Mouse (Mus musculus) hindbrain, embryonic 16.5 days (tissue): ENCODE measurements around the gene Alg3. TPM values are rescaled to one million over a fixed set of nuclear protein-coding genes. Genes with fewer than 3 reads are reported as not detected.

Source experiments
- ATAC-seq: fragments of 200-750 bp; cut with Nextera tagmentation; 2 replicates; pipeline ENCODE4 v1.8.0; 2017; ENCODE audit warnings: moderate TSS enrichment, moderate library complexity
- H3K27ac ChIP-seq: fragments of 300-500 bp; sonication (generic); 2 replicates; pipeline ENCODE4 v1.5.1; 2014; ENCODE audit warnings: low read depth, mild to moderate bottlenecking, control low read depth, low read length, moderate library complexity
- H3K27me3 ChIP-seq: fragments of 300-500 bp; sonication (generic); replicated peaks from 2 replicates; pipeline ENCODE4 v1.6.1; 2014; ENCODE audit warnings: low read length; ENCODE audit not compliant: control insufficient read depth, insufficient read depth
- H3K36me3 ChIP-seq: fragments of 300-500 bp; sonication (generic); 2 replicates; pipeline ENCODE4 v1.6.1; 2014; ENCODE audit warnings: mild to moderate bottlenecking, low read length, moderate library complexity, mixed read lengths; ENCODE audit not compliant: control insufficient read depth, insufficient read depth
- H3K4me1 ChIP-seq: fragments of 300-500 bp; sonication (generic); 2 replicates; pipeline ENCODE4 v1.6.1; 2014; ENCODE audit warnings: low read depth, low read length; ENCODE audit not compliant: control insufficient read depth, insufficient read depth
- H3K4me2 ChIP-seq: fragments of 300-500 bp; sonication (generic); 2 replicates; pipeline ENCODE4 v1.6.1; 2014; ENCODE audit warnings: mild to moderate bottlenecking, low read length, control low read depth, moderate library complexity
- H3K4me3 ChIP-seq: fragments of 300-500 bp; sonication (generic); 2 replicates; pipeline ENCODE4 v1.5.1; 2014; ENCODE audit warnings: mild to moderate bottlenecking, low read length, control low read depth, moderate library complexity
- H3K9ac ChIP-seq: fragments of 300-500 bp; sonication (generic); 2 replicates; pipeline ENCODE4 v1.6.1; 2014; ENCODE audit warnings: low read depth, mild to moderate bottlenecking, control low read depth, low read length, moderate library complexity
- H3K9me3 ChIP-seq: fragments of 300-500 bp; sonication (generic); 2 replicates; pipeline ENCODE4 v1.6.1; 2014; ENCODE audit warnings: mild to moderate bottlenecking, low read length, moderate library complexity; ENCODE audit not compliant: control insufficient read depth
- WGBS: fragments of 180-500 bp; shearing (Covaris S2); extraction: QIAGEN DNeasy Blood & Tissue Kit; methylation state at CpG from one replicate; pipeline ENCODE4 v1.1.7; 2014; 5-methylcytosine and 5-hydroxymethylcytosine counted together
- polyA plus RNA-seq: library from polyadenylated mRNA; unstranded; fragments of >200 nt; fragmentation: Nextera tagmentation; extraction: Ambion mirVana; gene quantifications from 2 replicates; pipeline ENCODE4 v1.2.1, GENCODE M21; 2015

Gene Alg3
- polyA plus RNA-seq, 1 experiment from 2014 or later: 43.9 TPM

DNA sequence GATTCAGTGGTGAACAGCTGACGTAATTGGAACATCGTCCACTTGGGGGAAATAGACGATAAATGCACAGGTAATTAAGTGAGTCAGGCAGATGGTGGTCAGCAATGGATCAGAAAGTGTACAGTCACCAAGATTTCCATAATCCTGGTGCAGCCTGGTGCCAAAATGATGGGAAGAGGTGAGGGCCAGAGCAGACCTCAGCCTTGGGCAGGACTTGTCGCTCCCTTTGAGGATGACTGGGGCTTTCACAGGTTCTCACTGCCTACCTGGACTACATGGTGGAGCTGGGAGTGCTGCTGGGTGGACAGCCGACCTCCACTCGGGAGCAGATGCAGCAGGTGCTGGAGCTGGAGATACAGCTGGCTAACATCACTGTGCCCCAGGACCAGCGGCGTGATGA, 25.9 kb upstream of the Alg3 start:
- peaks cover 1% of the 10 kb centered on the region; the same call in 1 of the 2 replicates for H3K36me3 ChIP-seq
- no peak overlapping the region for H3K4me3 ChIP-seq
- H3K27ac ChIP-seq: no peak overlapping the region
- no peak overlapping the region for H3K4me2 ChIP-seq
- no peak overlapping the region for H3K9ac ChIP-seq
- 75% methylated on average over 8 of the region's 8 CpGs for WGBS
- no peak for ATAC-seq
- H3K9me3 ChIP-seq: no peaks in the 10 kb centered on the region
- no peaks in the 10 kb centered on the region; the same call in 1 of the 2 replicates for H3K4me1 ChIP-seq
- H3K27me3 ChIP-seq: no peaks in the 10 kb centered on the region

DNA sequence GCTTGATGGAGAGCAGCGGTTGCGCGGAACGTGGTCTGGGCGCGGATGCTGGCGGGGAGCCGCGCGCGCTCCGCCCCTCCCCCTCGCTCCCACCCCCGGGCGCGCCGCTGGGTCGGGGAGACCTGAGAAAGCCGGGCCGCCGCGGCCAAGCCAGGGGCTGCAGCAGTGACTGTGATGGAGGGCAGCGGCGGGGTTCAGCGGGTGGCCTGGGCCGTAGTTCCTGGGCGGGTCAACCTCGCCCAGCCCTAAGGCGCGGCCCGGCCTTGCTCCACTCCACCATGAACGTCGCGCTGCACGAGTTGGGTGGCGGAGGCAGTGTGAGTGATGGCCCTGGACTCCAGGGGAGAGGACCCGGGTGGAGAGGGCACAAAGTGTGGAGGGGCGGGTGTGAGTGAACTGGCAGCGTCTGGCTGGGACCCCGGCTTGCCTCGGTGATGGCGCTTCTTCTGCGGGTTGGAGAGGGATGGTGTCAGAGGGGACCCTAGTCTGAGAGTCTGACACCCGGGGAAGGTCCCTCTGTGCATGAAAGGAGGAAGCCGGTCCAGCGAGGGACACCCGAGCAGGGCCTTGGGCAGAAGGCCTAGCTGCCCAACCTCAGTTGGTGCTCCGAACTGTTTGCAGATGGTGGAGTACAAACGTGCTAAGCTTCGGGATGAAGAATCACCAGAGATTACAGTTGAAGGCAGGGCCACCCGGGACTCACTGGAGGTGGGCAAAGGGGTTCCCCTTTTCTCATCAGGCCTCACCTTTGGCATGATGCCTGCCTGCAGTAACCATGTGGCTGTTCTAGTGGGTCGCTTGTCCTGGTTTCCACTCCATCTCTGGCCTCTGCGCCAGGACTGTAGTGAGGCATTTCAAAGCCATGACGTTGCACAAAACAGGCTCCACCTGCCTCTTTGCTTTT, 18.4 kb upstream of the Alg3 start, which contains the start of gene Ece2:
Gene Ece2 (plus strand): TSS at position 98 of the 904 bp plus-strand sequence.
- H3K4me1 ChIP-seq: peaks cover 14% of the 10 kb centered on the region
- no peaks in the 10 kb centered on the region for H3K9me3 ChIP-seq
- H3K27ac ChIP-seq: peak within 1 kb of the TSS; percentile 76
- peak within 1 kb of the TSS; percentile 92 for H3K4me2 ChIP-seq
- 5% methylated on average over 53 of the region's 54 CpGs for WGBS
- peak; percentile 65 for ATAC-seq
- peak within 1 kb of the TSS; percentile 68 for H3K4me3 ChIP-seq
- H3K27me3 ChIP-seq: no peaks in the 10 kb centered on the region
- peak within 1 kb of the TSS; percentile 87 for H3K9ac ChIP-seq
- peaks cover 3% of the 10 kb centered on the region; the same call in 1 of the 2 replicates for H3K36me3 ChIP-seq

DNA sequence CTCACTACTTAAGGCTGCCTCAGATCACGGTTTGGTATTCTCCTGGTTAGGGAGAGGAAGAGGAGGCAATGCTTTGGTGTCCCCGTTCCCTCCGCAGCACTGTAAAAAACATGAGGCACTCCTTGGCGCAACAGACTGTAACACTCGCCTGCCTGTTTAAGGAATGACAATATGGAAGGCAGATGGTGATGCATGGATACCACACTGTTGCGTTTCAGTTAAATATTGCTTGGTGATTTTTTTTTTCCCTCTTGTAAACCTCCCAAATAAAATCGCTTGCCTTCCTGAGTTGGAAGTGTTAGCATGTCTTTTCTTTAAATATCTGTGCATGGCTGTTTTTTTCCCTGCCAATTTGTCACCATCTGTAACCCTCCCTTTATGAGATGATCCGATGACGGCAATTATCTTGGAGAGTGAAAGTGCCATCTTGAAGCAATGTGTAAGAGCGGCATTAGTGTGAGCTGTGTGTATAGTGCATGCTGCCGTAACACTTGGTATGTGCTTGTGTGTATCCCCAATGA, 17.4 kb upstream of the Alg3 start:
- 0 out of 2 replicates have a peak, but pooled peaks have one; percentile 25 for ATAC-seq
- peak overlapping the region; percentile 87; the same call in 1 of the 2 replicates for H3K9ac ChIP-seq
- 43% methylated on average over 11 of the region's 11 CpGs for WGBS

DNA sequence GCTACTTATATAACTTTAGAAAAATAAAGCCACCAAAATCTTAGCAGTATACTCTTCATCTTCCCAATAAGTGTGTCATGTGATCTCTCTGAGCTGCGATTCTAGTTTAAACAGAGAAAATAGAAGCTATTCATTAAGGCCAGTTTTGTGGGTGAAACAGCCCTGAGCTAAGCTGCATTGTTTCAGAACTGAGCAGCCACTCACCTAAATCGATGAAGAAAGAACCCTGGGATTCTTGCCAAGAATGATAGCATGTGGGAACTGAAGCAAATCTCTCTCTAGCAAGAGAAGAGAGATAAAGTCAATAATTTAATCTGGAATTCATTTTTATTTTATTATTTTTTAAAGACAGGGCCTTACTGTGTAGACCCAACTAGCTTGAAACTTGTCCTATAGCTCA, 11.7 kb upstream of the Alg3 start:
- Histone ChIP-seq H3K4me2 (no peak overlapping the region; the same call in 1 of the 2 replicates), H3K36me3 (no peaks in the 10 kb centered on the region), H3K4me1 (peaks cover 16% of the 10 kb centered on the region), H3K9me3 (no peaks in the 10 kb centered on the region), H3K27ac (no peak overlapping the region), H3K9ac (no peak overlapping the region), H3K27me3 (no peaks in the 10 kb centered on the region), H3K4me3 (no peak overlapping the region)
- WGBS: 33% methylated on average over 2 of the region's 2 CpGs
- ATAC-seq: no peak

More for the DNA sequence above, 17.4 kb upstream of the Alg3 start:
- Histone ChIP-seq H3K9me3 (no peaks in the 10 kb centered on the region), H3K4me2 (peak overlapping the region; percentile 92), H3K4me3 (peak overlapping the region; percentile 68), H3K4me1 (peaks cover 14% of the 10 kb centered on the region), H3K27me3 (no peaks in the 10 kb centered on the region), H3K27ac (no peak overlapping the region), H3K36me3 (peaks cover 3% of the 10 kb centered on the region; the same call in 1 of the 2 replicates)

DNA sequence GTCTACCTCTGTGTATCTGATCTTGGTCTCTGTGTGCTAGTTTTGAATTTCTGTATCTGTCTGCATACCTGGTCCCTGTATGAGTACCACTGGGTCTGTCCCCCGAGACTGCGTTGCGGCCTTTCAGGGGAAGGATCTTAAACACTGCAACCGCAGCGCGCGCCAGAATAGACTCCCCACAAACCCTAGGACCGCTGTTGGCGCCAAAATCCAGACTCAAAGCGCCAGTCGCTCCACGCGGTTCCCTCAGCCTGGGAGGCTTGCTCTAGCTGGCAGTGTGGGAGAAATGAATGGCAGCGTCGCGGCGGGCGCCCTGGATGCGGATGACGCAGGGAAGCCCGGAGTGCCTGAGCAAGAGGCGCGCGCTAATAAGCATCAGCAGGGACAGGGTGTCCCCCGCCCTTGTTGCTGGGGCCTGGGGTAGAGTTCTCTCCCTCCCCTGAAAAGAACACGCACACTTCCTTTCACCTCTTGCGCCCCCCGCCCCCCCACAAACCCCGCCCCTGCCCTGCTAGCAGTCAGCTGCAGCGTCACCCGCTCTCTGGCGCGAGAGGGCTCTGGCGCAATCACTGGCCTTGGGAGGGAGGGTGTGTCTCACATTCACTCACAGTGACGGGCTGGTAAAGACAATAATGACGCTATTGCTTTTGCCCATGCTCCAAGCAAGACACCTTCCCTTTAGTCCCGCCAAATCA, 10.6 kb upstream of the Alg3 start:
- Histone ChIP-seq H3K4me2 (peak overlapping the region; percentile 72), H3K36me3 (no peaks in the 10 kb centered on the region), H3K4me3 (peak overlapping the region; percentile 91), H3K4me1 (peaks cover 16% of the 10 kb centered on the region), H3K9me3 (no peaks in the 10 kb centered on the region), H3K27ac (peak overlapping the region; percentile 97), H3K27me3 (no peaks in the 10 kb centered on the region), H3K9ac (peak overlapping the region; percentile 81)
- peak; percentile 72 for ATAC-seq
- WGBS: 1% methylated on average over 32 of the region's 37 CpGs

DNA sequence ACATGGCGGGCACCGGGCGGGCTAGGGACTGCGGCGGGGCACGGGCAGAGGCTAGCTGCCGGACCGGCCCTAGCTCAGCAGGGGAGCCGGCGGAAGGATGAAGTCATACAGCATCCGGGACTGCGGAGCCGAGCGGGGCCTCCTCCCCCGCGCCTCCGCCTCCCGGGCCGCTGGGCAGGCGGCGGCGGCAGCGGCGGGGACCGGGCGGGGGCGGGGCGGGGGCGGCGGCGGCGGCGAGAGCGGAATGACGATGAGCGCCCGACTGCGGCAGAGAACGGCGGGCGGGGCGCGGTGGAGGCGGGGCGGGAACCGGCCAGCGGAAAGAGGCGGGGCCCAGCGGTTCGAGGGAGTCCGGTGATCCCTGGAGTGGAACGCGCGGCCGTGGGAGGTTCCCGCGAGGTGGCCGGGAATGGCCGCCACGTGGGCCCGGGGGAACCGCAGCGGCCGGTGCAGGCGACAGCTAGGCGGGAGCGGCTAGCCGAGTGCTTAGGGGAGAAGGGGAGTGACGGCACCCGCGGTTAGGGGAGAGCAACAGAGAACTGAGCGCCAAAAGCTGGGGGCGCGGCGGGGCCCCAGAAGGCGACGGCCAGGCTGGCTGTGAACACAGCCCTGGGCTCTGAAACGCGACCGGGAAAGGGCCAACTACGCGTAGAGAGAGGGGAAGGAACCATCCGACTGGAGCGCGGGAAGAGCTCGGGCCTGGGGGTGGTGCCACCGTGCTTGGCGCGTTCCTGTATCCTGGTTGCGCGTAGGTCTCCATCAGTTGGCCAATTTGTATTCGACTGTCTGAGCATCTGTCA, 9.9 kb upstream of the Alg3 start, which contains the start of gene Camk2n2:
Gene Camk2n2 (minus strand): TSS at position 97 of the 800 bp plus-strand sequence.
- Histone ChIP-seq H3K36me3 (no peaks in the 10 kb centered on the region), H3K27ac (peak within 1 kb of the TSS; percentile 97), H3K4me3 (peak within 1 kb of the TSS; percentile 91), H3K4me1 (peaks cover 16% of the 10 kb centered on the region), H3K27me3 (no peaks in the 10 kb centered on the region), H3K4me2 (peak within 1 kb of the TSS; percentile 72), H3K9ac (peak within 1 kb of the TSS; percentile 81), H3K9me3 (no peaks in the 10 kb centered on the region)
- ATAC-seq: peak; percentile 53
- WGBS: 0% methylated on average over 56 of the region's 92 CpGs

DNA sequence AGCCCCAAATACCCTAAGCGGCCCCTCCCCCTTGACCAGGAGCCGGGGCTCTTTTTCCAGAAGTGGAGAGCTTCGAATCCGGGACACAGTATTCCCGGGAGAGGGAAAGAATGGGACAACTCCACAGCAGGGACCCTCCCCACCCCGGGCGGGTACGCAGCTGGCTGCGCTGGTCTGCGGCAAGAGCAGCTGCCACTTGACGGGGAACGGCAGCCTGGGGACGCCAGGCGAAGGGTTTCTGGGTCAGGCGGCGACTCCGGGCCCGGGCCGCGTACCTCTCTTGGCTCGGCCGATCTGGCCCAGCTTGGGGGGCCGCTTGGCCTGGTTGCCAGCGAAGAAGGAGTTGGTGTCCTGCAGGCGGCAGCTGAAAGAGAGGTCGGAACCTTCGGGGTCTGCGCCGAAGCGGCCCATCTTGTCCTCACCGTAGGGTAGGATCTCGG, 9.2 kb upstream of the Alg3 start:
- Histone ChIP-seq H3K27me3 (no peaks in the 10 kb centered on the region), H3K4me3 (peak overlapping the region; percentile 91), H3K27ac (peak overlapping the region; percentile 97), H3K36me3 (no peaks in the 10 kb centered on the region), H3K4me2 (peak overlapping the region; percentile 72), H3K9ac (peak overlapping the region; percentile 81), H3K9me3 (no peaks in the 10 kb centered on the region), H3K4me1 (peaks cover 16% of the 10 kb centered on the region)
- 0% methylated on average over 31 of the region's 32 CpGs for WGBS
- peak; percentile 4 for ATAC-seq

DNA sequence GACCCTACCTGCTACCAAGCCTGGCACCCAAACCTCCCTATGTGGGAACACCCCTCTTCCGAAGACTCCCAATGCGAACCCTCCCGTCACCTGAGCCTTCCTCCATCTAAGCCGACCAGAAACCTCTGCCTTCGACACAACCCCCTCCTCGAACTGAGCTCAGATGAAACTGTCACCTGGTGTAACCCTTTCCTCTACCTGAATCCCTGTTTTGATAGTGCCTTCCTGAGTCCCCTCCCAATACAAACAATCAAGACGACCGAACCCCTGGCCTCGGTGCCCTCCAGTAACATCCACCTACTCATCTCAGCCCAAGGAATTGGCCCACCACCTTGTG, 8.8 kb upstream of the Alg3 start:
- no peaks in the 10 kb centered on the region for H3K36me3 ChIP-seq
- H3K27ac ChIP-seq: peak overlapping the region; percentile 97

More for the DNA sequence above, 8.8 kb upstream of the Alg3 start:
- H3K27me3 ChIP-seq: no peaks in the 10 kb centered on the region
- peak overlapping the region; percentile 91 for H3K4me3 ChIP-seq
- under 1% methylated on average over 9 of the region's 9 CpGs for WGBS
- ATAC-seq: peak; percentile 4; the same call in 1 of the 2 replicates
- no peaks in the 10 kb centered on the region for H3K9me3 ChIP-seq
- H3K4me2 ChIP-seq: peak overlapping the region; percentile 72
- H3K9ac ChIP-seq: peak overlapping the region; percentile 81
- H3K4me1 ChIP-seq: peaks cover 16% of the 10 kb centered on the region
